Mouse (Mus musculus) heart, postnatal 4 days (tissue): Measurements from ENCODE around the gene Hrk. TPM values are rescaled to one million over a fixed set of nuclear protein-coding genes. Genes with fewer than 3 reads are reported as not detected.
A peak's percentile ranks its signal among the peaks of the same experiment; 100 is the strongest.

Experiments
- DNase-seq: peaks from one replicate; pipeline ENCODE4 v3.0.0; 2021
- total RNA-seq, 2 experiments: library from RNA; stranded (reverse); gene quantifications; 2 replicates each; pipeline ENCODE4 v1.2.3; 2021

Gene Hrk
- under 1 TPM; 0.09 to 0.31 TPM for total RNA-seq

- DNase-seq, result no peak
These were observed at the start of gene Hrk for GRCm38 (mm10) chr5:118164581-118164980. TSS of gene Hrk (plus strand) at chr5:118164648.

DNA sequence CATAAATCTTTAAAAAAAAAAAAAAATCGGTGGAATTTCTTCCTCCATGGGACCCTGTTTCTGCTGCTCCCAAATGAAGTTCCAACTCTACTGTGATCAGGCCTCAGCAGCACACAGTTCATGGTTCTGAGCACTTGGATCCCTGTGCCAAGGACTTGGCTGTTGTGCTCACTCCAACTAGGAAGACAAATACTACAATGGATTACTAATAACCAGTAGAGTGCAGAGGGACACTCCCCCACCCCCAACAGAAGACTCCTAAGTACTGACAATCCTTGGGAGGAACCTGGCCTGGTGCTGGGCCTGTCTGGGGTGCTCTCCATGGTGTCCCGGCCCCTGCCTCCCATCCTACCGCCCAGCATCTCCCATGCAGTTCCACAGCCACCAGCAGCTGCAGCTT is 46.1 kb upstream of the Hrk start:
- no peak for DNase-seq

DNA sequence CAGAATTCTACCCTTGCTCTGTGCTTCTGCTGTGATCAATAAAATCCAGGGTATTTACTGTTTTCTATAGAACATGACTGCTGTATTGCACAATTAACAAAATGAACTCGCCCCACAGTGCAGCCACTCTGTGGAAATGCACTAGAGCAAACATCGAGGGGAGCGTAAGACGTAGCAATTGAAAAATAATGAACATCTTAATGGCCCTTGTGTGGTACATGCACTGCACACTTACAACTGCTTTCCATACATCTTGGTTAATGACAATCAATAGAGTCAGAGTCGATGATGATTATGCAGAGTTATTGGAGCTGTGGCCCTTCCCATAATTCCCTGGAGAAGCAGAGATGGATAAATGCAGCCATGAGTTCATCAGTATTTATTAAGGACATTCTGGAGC is 45.5 kb upstream of the Hrk start:
- DNase-seq, result no peak

DNA sequence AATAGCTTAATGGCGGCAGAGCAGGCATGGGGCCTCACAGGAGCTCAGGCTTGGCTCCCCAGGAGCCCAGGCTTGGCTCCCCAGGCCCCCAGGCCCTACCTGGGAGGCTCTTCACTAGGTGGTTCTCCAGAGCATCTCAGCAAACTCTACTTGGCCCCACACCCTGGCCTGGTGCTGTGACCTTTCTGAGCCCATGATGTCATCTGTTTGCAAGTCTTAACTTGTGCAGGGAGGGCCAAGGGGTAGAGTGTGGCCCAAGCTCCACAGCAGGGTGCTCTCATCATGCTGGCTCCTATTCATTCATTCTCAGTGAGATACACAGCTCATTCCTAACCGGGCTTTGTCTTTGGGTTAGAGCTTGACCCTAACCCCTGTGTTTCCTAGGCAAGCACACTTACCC is 43.8 kb upstream of the Hrk start:
- no peak for DNase-seq

DNA sequence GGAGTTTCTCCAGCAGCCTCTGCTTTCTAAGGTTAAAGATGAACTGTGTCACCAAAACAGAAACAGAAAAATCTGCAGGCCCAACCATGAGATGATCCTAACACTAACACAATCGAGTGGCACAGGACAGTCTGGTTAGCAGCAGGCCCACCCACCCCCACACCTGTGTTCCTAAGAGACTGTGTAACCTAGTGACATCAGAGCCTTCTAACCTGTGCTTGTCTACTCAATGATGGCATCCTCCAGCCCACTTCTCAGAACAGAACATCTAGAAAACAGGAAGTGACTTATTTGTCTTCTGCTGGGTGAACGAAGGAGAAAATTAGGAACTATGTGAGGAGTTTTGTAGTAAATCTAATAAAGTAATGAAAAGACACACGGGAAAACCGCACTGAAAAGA is 42.5 kb upstream of the Hrk start:
- no peak for DNase-seq

GRCm38 (mm10) chr5:118123096-118123495 is 41.4 kb upstream of the Hrk start:
- DNase-seq, result no peak

- no peak for DNase-seq
These were observed 37.8 kb upstream of the Hrk start for GRCm38 (mm10) chr5:118126671-118127070.

- DNase-seq, result peak; percentile 72
These were observed 36.2 kb upstream of the Hrk start for GRCm38 (mm10) chr5:118128208-118128607.

- no peak for DNase-seq
These were observed 35.8 kb upstream of the Hrk start for GRCm38 (mm10) chr5:118128651-118129050.

DNA sequence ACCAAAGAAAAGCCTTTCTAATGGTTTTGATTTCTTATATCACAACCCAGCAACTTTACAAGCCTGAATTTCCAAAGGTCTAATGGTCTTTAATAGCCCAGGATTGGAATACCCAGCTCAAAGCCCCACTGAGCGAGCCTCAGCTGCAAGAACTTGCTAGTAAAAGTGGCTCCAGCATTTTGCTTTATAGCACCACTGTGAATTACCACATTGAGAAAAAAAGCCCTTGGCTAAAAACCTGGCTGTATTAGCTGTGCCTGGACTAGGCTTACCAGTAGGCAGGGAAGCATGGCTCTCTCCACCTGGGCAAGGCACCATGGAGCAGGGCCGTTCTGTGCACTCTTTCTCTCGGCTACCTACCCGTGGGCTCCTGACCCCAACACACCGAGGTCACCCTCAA is 28.1 kb upstream of the Hrk start:
- DNase-seq, result no peak

DNA sequence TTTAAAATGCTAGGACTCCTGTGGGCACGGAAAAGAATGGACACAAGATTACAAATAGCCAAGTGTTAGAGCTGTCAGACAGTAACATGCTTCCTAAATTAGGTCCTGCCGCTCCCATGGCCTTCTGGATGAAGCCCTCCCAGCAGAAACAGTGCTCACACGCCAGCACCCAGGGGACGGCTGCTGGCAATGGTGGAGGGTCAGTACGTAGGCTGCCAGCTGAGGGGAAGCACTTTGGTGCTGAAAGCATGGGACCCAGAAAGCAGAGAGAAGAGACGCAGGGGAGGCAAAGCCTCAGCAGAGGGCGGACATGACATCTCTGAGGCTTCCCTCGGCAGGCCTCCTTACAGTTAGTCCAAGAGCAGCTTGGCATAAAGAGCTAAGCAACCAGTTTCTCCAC is 24.8 kb upstream of the Hrk start:
- no peak for DNase-seq

DNA sequence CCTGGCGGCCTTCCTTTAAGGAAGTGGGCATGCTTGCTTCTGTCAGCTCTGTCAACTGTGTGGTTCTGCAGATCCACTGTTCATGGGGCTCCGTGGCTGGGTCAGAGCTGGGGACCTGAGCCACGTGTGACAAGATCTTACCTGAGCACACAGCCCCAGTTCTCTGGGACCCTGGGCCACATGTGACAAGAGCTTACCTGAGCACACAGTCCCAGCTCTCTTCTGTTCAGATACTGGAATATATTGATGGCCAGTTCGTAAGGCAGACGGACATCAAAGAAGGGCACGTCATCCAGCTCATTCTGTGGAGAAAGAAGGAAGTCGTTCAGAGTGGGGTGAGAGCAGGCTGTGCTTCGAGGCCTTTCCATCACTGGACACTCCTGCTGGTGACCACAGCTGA is 22.0 kb upstream of the Hrk start:
- DNase-seq, result no peak

GRCm38 (mm10) chr5:118143211-118144026 is 21.0 kb upstream of the Hrk start:
- DNase-seq, result peak; percentile 28

- DNase-seq, result no peak
These were observed 20.1 kb upstream of the Hrk start for GRCm38 (mm10) chr5:118144327-118144726.

DNA sequence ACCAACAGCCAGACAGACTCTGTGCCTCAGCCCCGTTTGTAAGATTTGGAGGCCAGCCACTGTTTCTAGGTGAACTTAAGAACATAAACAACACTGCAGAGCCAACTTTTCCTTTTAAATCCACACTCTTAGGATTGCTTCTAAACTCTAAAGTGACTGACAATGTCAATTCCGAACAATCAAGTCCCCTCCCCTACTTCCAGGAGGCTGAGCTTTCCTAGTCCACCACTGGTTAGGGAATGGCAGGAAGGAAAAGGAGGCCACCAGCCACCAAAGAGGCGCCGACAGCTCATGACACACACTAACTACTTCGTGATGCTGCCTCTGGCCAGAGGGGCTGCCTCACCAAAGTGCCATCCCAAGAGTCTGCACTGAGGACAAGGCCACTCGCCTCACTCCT is 19.7 kb upstream of the Hrk start:
- DNase-seq, result no peak

- no peak for DNase-seq
These were observed 19.0 kb upstream of the Hrk start for GRCm38 (mm10) chr5:118145458-118145857.

DNA sequence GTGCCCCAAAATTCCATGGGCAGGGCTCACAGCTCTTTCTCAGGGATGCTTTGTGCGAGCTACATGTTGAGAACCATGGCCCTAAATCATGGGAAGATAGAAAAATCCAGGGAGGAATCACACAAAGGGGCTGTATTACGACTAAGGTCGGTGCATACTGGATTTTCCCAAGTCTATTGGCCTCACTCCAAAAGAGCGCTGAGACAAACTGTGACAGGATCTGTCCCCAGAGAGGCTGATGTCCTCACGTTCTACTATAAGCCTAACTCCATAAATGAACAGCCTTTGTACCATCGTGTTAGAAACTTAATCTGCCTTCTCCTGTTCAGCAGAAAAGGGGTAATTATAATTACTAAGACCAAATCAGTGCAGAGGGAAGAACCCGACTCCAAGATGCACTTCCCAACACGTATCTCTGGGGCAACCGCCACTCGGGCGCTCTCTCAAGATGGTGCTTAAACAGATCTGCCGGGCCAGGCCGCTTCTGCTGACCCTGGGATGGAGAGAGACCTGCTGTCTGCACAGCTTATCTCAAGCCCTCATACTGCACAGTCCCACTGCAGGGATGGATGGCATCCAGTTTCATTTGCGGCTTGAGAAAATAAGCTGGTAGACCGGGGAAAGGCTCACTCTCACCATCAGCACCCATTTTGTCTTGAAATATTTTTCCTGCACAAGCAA is 18.3 kb upstream of the Hrk start:
- DNase-seq, result peak; percentile 36

DNA sequence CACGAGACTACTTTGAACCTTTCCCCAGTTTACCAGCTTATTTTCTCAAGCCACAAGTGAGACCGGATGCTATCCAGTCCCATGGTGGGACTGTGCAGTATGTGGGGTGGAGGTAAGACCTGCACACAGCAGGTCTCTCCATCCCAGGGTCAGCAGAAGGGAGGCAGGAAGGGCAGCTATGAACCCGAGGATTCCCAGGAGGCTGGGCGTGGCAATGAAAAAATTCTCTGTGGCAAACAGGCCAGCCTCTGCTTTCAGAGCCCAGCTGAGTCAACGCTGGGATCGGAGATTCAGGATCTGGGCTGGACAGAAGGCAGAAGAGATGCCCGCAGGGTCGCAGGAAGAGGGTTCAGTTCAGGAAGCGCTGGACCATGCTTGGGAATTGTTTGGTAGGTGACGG is 17.2 kb upstream of the Hrk start:
- DNase-seq, result no peak

GRCm38 (mm10) chr5:118149711-118150110 is 14.7 kb upstream of the Hrk start:
- DNase-seq, result no peak

DNA sequence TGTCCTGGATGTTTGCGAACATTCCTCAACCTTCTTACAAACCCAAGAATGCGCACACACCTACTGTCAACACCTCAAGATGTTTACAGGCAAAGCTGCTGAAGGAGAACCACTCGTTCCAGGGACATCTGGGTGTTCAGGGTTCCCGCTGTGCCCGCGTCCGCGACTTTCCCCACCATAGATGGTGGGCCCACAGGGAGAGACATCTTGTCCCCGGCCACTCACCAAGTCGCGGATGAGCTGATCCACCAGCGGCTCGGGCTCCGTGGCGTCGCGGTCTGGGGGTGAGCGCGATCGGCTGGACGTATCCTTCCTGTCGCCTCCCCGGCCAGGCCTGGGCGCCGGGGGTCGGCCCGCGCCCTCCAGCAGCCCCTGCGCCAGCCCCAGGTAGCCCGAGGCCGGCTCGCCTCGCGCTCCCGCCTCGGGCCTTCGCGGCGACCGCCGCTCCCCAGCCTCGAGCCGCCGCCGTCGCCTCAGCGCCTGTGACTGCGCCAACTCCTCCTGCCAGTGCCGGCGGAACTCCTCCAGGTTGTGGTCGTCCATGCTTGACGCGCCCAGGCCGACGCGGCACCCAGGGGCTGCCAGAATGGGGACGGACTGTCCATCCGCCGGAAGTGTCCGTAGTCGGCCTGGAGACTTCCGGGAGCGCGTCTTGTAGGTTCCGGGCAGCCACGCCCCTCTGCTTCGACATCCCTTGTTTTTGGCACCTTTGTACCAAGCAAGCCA is 9.4 kb upstream of the Hrk start, which contains the start of gene Fbxw8:
Fbxw8 (minus strand) TSS at position 626 of the 726 bp plus-strand sequence.
- DNase-seq, result peak; percentile 95

GRCm38 (mm10) chr5:118155565-118155947 is 8.9 kb upstream of the Hrk start:
- DNase-seq, result no peak

- peak; percentile 52 for DNase-seq
These were observed 7.5 kb upstream of the Hrk start for GRCm38 (mm10) chr5:118156976-118157375.

DNA sequence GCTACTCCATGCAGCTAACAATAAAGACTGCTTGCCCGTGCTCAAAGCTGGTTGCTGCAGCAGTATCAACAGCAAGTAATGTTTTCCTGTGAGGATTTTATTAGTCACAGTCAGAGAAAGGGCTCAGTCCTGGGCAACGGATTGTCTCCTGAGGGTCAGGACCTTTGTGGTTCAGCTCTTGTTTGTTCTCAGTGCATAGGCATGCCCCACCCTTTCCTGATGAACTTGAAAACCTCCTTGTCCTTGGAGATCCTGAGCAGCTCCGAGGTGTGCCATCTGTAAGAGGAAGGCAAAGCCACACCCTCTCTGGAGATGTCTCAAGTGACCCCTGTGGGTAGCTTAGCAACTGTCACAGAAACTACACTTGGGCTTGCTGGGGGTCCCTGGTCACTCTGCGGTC is 3.8 kb upstream of the Hrk start:
- no peak for DNase-seq
